Mouse (Mus musculus): ENCODE data around the gene Ppm1n. TPM values are rescaled to one million over a fixed set of nuclear protein-coding genes. Genes with fewer than 3 reads are reported as not detected.
"Not testable (repeated sequence)": the region's sequence is repeated elsewhere in the genome, so short reads cannot be mapped to it uniquely, and the experiment has no call there.

The Ppm1n gene
- polyA plus RNA-seq, 1 experiment from 2014 or later = 0.19 TPM

GRCm38 (mm10) chr7:19297794-19298193, 17.9 kb upstream of the Ppm1n start:
- Histone ChIP-seq H3K27me3 (peaks cover 15% of the 10 kb centered on the region), H3K36me3 (no peaks in the 10 kb centered on the region), H3K9ac (no peak overlapping the region), H3K27ac (no peak overlapping the region), H3K4me2 (no peak overlapping the region), H3K4me3 (no peak overlapping the region), H3K4me1 (peaks cover 15% of the 10 kb centered on the region), H3K9me3 (no peaks in the 10 kb centered on the region)
- ATAC-seq (ENCODE audit: insufficient number of reproducible peaks, low FRiP score, low TSS enrichment, low read depth) = no peak
- 91% methylated on average over 5 of the region's 5 CpGs for WGBS

GRCm38 (mm10) chr7:19297034-19297433, 17.2 kb upstream of the Ppm1n start:
- Histone ChIP-seq H3K36me3 (no peaks in the 10 kb centered on the region), H3K4me1 (peaks cover 14% of the 10 kb centered on the region), H3K4me2 (no peak overlapping the region), H3K9ac (no peak overlapping the region), H3K27me3 (peaks cover 7% of the 10 kb centered on the region), H3K4me3 (no peak overlapping the region), H3K27ac (no peak overlapping the region), H3K9me3 (no peaks in the 10 kb centered on the region)
- ATAC-seq (ENCODE audit: insufficient number of reproducible peaks, low FRiP score, low TSS enrichment, low read depth) = no peak
- 88% methylated on average over 6 of the region's 6 CpGs for WGBS

- H3K4me2 ChIP-seq = peak overlapping the region; percentile 63
- no peaks in the 10 kb centered on the region for H3K27me3 ChIP-seq
- H3K4me3 ChIP-seq = peak overlapping the region; percentile 40
- ATAC-seq (ENCODE audit: insufficient number of reproducible peaks, low FRiP score, low TSS enrichment, low read depth) = peak; percentile 74
- H3K9me3 ChIP-seq = no peaks in the 10 kb centered on the region
- H3K27ac ChIP-seq = no peak overlapping the region
- H3K4me1 ChIP-seq = peaks cover 18% of the 10 kb centered on the region
- H3K9ac ChIP-seq = 0 out of 2 replicates have a peak overlapping the region, but pooled peaks have one; percentile 35
- no peaks in the 10 kb centered on the region for H3K36me3 ChIP-seq
- WGBS = 13% methylated on average over 21 of the region's 22 CpGs
Observed at GRCm38 (mm10) chr7:19295503-19296185, 15.8 kb upstream of the Ppm1n start.

- peak overlapping the region; percentile 37 for H3K4me3 ChIP-seq
- peak overlapping the region; percentile 71 for H3K27ac ChIP-seq
- peaks cover 15% of the 10 kb centered on the region for H3K4me1 ChIP-seq
- H3K9ac ChIP-seq = peak overlapping the region; percentile 20; the same call in 1 of the 2 replicates
- H3K27me3 ChIP-seq = no peaks in the 10 kb centered on the region
- 2% methylated on average over 20 of the region's 20 CpGs for WGBS
- ATAC-seq (ENCODE audit: insufficient number of reproducible peaks, low FRiP score, low TSS enrichment, low read depth) = peak; percentile 41; the same call in 1 of the 2 replicates
- peak overlapping the region; percentile 48 for H3K4me2 ChIP-seq
- no peaks in the 10 kb centered on the region for H3K36me3 ChIP-seq
- H3K9me3 ChIP-seq = no peaks in the 10 kb centered on the region
Observed at GRCm38 (mm10) chr7:19290969-19291596, 11.2 kb upstream of the Ppm1n start.

GRCm38 (mm10) chr7:19284763-19285162, 4.9 kb upstream of the Ppm1n start:
- 27% methylated on average over 4 of the region's 4 CpGs for WGBS
- no peak for ATAC-seq (ENCODE audit: insufficient number of reproducible peaks, low FRiP score, low TSS enrichment, low read depth)
- Histone ChIP-seq H3K36me3 (no peaks in the 10 kb centered on the region), H3K9me3 (no peaks in the 10 kb centered on the region), H3K27ac (no peak overlapping the region), H3K4me2 (no peak overlapping the region), H3K9ac (no peak overlapping the region), H3K27me3 (peaks cover 38% of the 10 kb centered on the region), H3K4me1 (peaks cover 14% of the 10 kb centered on the region), H3K4me3 (no peak overlapping the region)

- Histone ChIP-seq H3K9me3 (no peaks in the 10 kb centered on the region), H3K9ac (no peak overlapping the region), H3K27ac (no peak overlapping the region), H3K4me3 (no peak overlapping the region), H3K4me1 (peaks cover 23% of the 10 kb centered on the region), H3K27me3 (peaks cover 52% of the 10 kb centered on the region), H3K4me2 (peak overlapping the region; percentile 100; the same call in 1 of the 2 replicates), H3K36me3 (no peaks in the 10 kb centered on the region)
- WGBS = 33% methylated on average over 14 of the region's 14 CpGs
- ATAC-seq (ENCODE audit: insufficient number of reproducible peaks, low FRiP score, low TSS enrichment, low read depth) = no peak
Observed at GRCm38 (mm10) chr7:19283406-19283804, 3.5 kb upstream of the Ppm1n start.

- WGBS = under 1% methylated on average over 35 of the region's 35 CpGs
- Histone ChIP-seq H3K4me1 (peaks cover 23% of the 10 kb centered on the region), H3K27me3 (peaks cover 57% of the 10 kb centered on the region), H3K4me3 (peak overlapping the region; percentile 57), H3K9me3 (no peaks in the 10 kb centered on the region), H3K36me3 (no peaks in the 10 kb centered on the region), H3K4me2 (peak overlapping the region; percentile 100), H3K9ac (no peak overlapping the region), H3K27ac (no peak overlapping the region)
- ATAC-seq (ENCODE audit: insufficient number of reproducible peaks, low FRiP score, low TSS enrichment, low read depth) = peak; percentile 61; the same call in 1 of the 2 replicates
Observed at GRCm38 (mm10) chr7:19282791-19283405, 3.0 kb upstream of the Ppm1n start.

- WGBS = under 1% methylated on average over 37 of the region's 37 CpGs
- Histone ChIP-seq H3K4me3 (peak within 1 kb of the TSS; percentile 57), H3K4me2 (peak within 1 kb of the TSS; percentile 100), H3K9ac (no peak within 1 kb of the TSS), H3K4me1 (peaks cover 23% of the 10 kb centered on the region), H3K36me3 (no peaks in the 10 kb centered on the region), H3K27me3 (peaks cover 60% of the 10 kb centered on the region), H3K9me3 (no peaks in the 10 kb centered on the region), H3K27ac (no peak within 1 kb of the TSS)
- peak; percentile 26; the same call in 1 of the 2 replicates for ATAC-seq (ENCODE audit: insufficient number of reproducible peaks, low FRiP score, low TSS enrichment, low read depth)
Observed at GRCm38 (mm10) chr7:19282385-19282784, 2.5 kb upstream of the Ppm1n start, which contains the start of gene Rtn2. Rtn2 (plus strand) TSS chr7:19282624.

GRCm38 (mm10) chr7:19281680-19282304, 1.9 kb upstream of the Ppm1n start:
- not testable (repeated sequence) for ATAC-seq (ENCODE audit: insufficient number of reproducible peaks, low FRiP score, low TSS enrichment, low read depth); H3K36me3 ChIP-seq; H3K9me3 ChIP-seq; H3K27ac ChIP-seq; H3K9ac ChIP-seq
- Histone ChIP-seq H3K4me3 (peak overlapping the region; percentile 57), H3K4me2 (peak overlapping the region; percentile 100), H3K4me1 (peaks cover 23% of the 10 kb centered on the region), H3K27me3 (peaks cover 60% of the 10 kb centered on the region)
- 33% methylated on average over 6 of the region's 6 CpGs for WGBS

GRCm38 (mm10) chr7:19279052-19279451, 812 bp downstream of the Ppm1n start:
- Histone ChIP-seq H3K4me2 (peak overlapping the region; percentile 36), H3K4me3 (peak overlapping the region; percentile 26), H3K27me3 (peaks cover 60% of the 10 kb centered on the region), H3K9me3 (no peaks in the 10 kb centered on the region; the same call in 1 of the 2 replicates), H3K36me3 (no peaks in the 10 kb centered on the region), H3K4me1 (peaks cover 23% of the 10 kb centered on the region), H3K27ac (no peak overlapping the region), H3K9ac (no peak overlapping the region)
- ATAC-seq (ENCODE audit: insufficient number of reproducible peaks, low FRiP score, low TSS enrichment, low read depth) = no peak
- WGBS = 3% methylated on average over 34 of the region's 34 CpGs

GRCm38 (mm10) chr7:19276253-19276652, 3.6 kb downstream of the Ppm1n start:
- H3K4me1 ChIP-seq = peaks cover 13% of the 10 kb centered on the region
- ATAC-seq (ENCODE audit: insufficient number of reproducible peaks, low FRiP score, low TSS enrichment, low read depth) = no peak
- H3K9me3 ChIP-seq = no peaks in the 10 kb centered on the region; the same call in 1 of the 2 replicates
- no peak overlapping the region for H3K9ac ChIP-seq
- H3K27ac ChIP-seq = no peak overlapping the region
- no peaks in the 10 kb centered on the region for H3K36me3 ChIP-seq
- H3K4me3 ChIP-seq = no peak overlapping the region
- 50% methylated on average over 4 of the region's 4 CpGs for WGBS
- peaks cover 37% of the 10 kb centered on the region for H3K27me3 ChIP-seq
- H3K4me2 ChIP-seq = no peak overlapping the region
